Mouse (Mus musculus) cortical plate, adult 2 months (tissue): Measurements from ENCODE around the gene Kars. TPM values are rescaled to one million over a fixed set of nuclear protein-coding genes. Genes with fewer than 3 reads are reported as not detected.

Experiments used
- H3K27ac ChIP-seq: fragments of 200-500 bp; 2 replicates; pipeline ENCODE4 v1.5.1; 2012; ENCODE audit warnings: low read length, control low read depth, inconsistent platforms; ENCODE audit not compliant: insufficient read depth
- H3K4me1 ChIP-seq: fragments of 200-500 bp; 2 replicates; pipeline ENCODE4 v1.6.1; 2011; ENCODE audit warnings: low read length; ENCODE audit not compliant: control insufficient read depth, insufficient read depth
- H3K4me3 ChIP-seq: fragments of 200-500 bp; 2 replicates; pipeline ENCODE4 v1.5.1; 2011; ENCODE audit warnings: mild to moderate bottlenecking, low read length, control low read depth; ENCODE audit not compliant: insufficient read depth
- CTCF ChIP-seq: fragments of 200-500 bp; IDR thresholded peaks from 2 replicates; pipeline ENCODE4 v1.5.1; 2011; ENCODE audit warnings: mild to moderate bottlenecking, control low read depth, low read length; ENCODE audit not compliant: insufficient read depth; ENCODE audit errors: extremely low read depth
- POLR2A ChIP-seq: fragments of 200-500 bp; IDR thresholded peaks from 2 replicates; pipeline ENCODE4 v1.6.1; 2011; ENCODE audit warnings: mild to moderate bottlenecking, low read length, control low read depth; ENCODE audit not compliant: insufficient read depth; ENCODE audit errors: extremely low read depth
- polyA plus RNA-seq: library from polyadenylated mRNA; depleted of rRNA; stranded (reverse); fragments of >200 nt; gene quantifications from 2 replicates; pipeline ENCODE4 v1.2.3, GENCODE M21; 2012

Kars gene
- polyA plus RNA-seq, 1 experiment: 66.6 TPM

- peaks cover 5% of the 10 kb centered on the region for H3K4me1 ChIP-seq
- H3K4me3 ChIP-seq: no peak overlapping the region
- no peak overlapping the region for H3K27ac ChIP-seq
- TF ChIP-seq POLR2A (no peak), CTCF (no peak)
Observed at GRCm38 (mm10) chr8:111964351-111964750, 46.8 kb downstream of the Kars start.

GRCm38 (mm10) chr8:111963546-111963945 lies 47.6 kb downstream of the Kars start:
- peaks cover 5% of the 10 kb centered on the region for H3K4me1 ChIP-seq
- no peak overlapping the region for H3K4me3 ChIP-seq
- H3K27ac ChIP-seq: no peak overlapping the region
- TF ChIP-seq CTCF (no peak), POLR2A (no peak)

GRCm38 (mm10) chr8:111963091-111963490 lies 48.0 kb downstream of the Kars start:
- Histone ChIP-seq H3K27ac (no peak overlapping the region), H3K4me3 (no peak overlapping the region), H3K4me1 (peaks cover 5% of the 10 kb centered on the region)
- TF ChIP-seq POLR2A: no peak
- TF ChIP-seq CTCF: no peak

- no peak overlapping the region for H3K4me3 ChIP-seq
- no peak overlapping the region for H3K27ac ChIP-seq
- peaks cover 5% of the 10 kb centered on the region for H3K4me1 ChIP-seq
- TF ChIP-seq CTCF (no peak), POLR2A (no peak)
Observed at GRCm38 (mm10) chr8:111962589-111962988, 48.5 kb downstream of the Kars start.

GRCm38 (mm10) chr8:111961330-111961729 lies 49.8 kb downstream of the Kars start:
- H3K27ac ChIP-seq: no peak overlapping the region
- TF ChIP-seq CTCF: no peak
- no peak for TF ChIP-seq POLR2A
- peaks cover 5% of the 10 kb centered on the region for H3K4me1 ChIP-seq
- H3K4me3 ChIP-seq: no peak overlapping the region

GRCm38 (mm10) chr8:111960591-111961321 lies 50.4 kb downstream of the Kars start:
- Histone ChIP-seq H3K27ac (no peak overlapping the region), H3K4me1 (peaks cover 5% of the 10 kb centered on the region), H3K4me3 (no peak overlapping the region)
- TF ChIP-seq POLR2A: no peak
- no peak for TF ChIP-seq CTCF

GRCm38 (mm10) chr8:111957231-111957630 lies 53.9 kb downstream of the Kars start:
- TF ChIP-seq CTCF (no peak), POLR2A (no peak)

GRCm38 (mm10) chr8:111955879-111956278 lies 55.2 kb downstream of the Kars start:
- no peak overlapping the region for H3K4me3 ChIP-seq
- TF ChIP-seq POLR2A (no peak), CTCF (no peak)

More at GRCm38 (mm10) chr8:111957231-111957630, 53.9 kb downstream of the Kars start:
- H3K27ac ChIP-seq: no peak overlapping the region
- no peak overlapping the region for H3K4me3 ChIP-seq
- peaks cover 2% of the 10 kb centered on the region; the same call in 1 of the 2 replicates for H3K4me1 ChIP-seq

GRCm38 (mm10) chr8:111954844-111955594 lies 56.1 kb downstream of the Kars start:
- Histone ChIP-seq H3K27ac (no peak overlapping the region), H3K4me3 (no peak overlapping the region), H3K4me1 (no peaks in the 10 kb centered on the region; the same call in 1 of the 2 replicates)
- TF ChIP-seq POLR2A: no peak
- no peak for TF ChIP-seq CTCF

More at GRCm38 (mm10) chr8:111955879-111956278, 55.2 kb downstream of the Kars start:
- Histone ChIP-seq H3K27ac (no peak overlapping the region), H3K4me1 (peaks cover 2% of the 10 kb centered on the region)

- no peak overlapping the region for H3K4me3 ChIP-seq
- no peak overlapping the region for H3K27ac ChIP-seq
- no peak for TF ChIP-seq POLR2A
- no peak for TF ChIP-seq CTCF
- no peaks in the 10 kb centered on the region; the same call in 1 of the 2 replicates for H3K4me1 ChIP-seq
Observed at GRCm38 (mm10) chr8:111951936-111952335, 59.2 kb downstream of the Kars start.
